Mouse (Mus musculus) erythroid progenitor cell, adult 5-6 weeks (primary cell): ENCODE data around the gene Dnah3. TPM values are rescaled to one million over a fixed set of nuclear protein-coding genes. Genes with fewer than 3 reads are reported as not detected.

ENCODE experiments used
- ATAC-seq: replicated peaks from 2 replicates; pipeline ENCODE4 v1.8.0; 2016; ENCODE audit warnings: moderate number of reproducible peaks, mild to moderate bottlenecking, moderate TSS enrichment, inconsistent platforms; ENCODE audit not compliant: poor library complexity, low FRiP score, severe bottlenecking
- total RNA-seq, 2 experiments: library from RNA; stranded (forward) in 1 of 2; stranded (reverse) in 1 of 2; fragments of 150-400 nt in 1 of 2; fragments of 186-747, 209-891 nt in 1 of 2; gene quantifications; 2 replicates each; pipeline versions ENCODE4 v1.2.3 to v1.2.4; 2015 to 2017; ENCODE audit warnings: low replicate concordance in 2 of 2

Dnah3 gene
- total RNA-seq, 2 experiments from 2014 or later, result not detected

- no peak for ATAC-seq
Measured at GRCm38 (mm10) chr7:119959491-119959890, 135.6 kb downstream of the Dnah3 start.

GRCm38 (mm10) chr7:119959091-119959490 lies 136.0 kb downstream of the Dnah3 start:
- no peak for ATAC-seq

- ATAC-seq, result no peak
Measured at GRCm38 (mm10) chr7:119957421-119957820, 137.7 kb downstream of the Dnah3 start.

- no peak for ATAC-seq
Measured at GRCm38 (mm10) chr7:119954047-119954446, 141.0 kb downstream of the Dnah3 start.

GRCm38 (mm10) chr7:119941569-119941968 lies 153.5 kb downstream of the Dnah3 start:
- no peak for ATAC-seq

GRCm38 (mm10) chr7:119937036-119937435 lies 158.0 kb downstream of the Dnah3 start:
- no peak for ATAC-seq

- no peak for ATAC-seq
Measured at GRCm38 (mm10) chr7:119936321-119936720, 158.8 kb downstream of the Dnah3 start.

GRCm38 (mm10) chr7:119928783-119929440 lies 166.2 kb downstream of the Dnah3 start:
- no peak for ATAC-seq

GRCm38 (mm10) chr7:119921054-119921453 lies 174.0 kb downstream of the Dnah3 start:
- no peak for ATAC-seq

- ATAC-seq, result no peak
Measured at GRCm38 (mm10) chr7:119920457-119920856, 174.6 kb downstream of the Dnah3 start.

GRCm38 (mm10) chr7:119911727-119912126 lies 183.4 kb downstream of the Dnah3 start:
- ATAC-seq, result no peak

GRCm38 (mm10) chr7:119906523-119907215 lies 188.4 kb downstream of the Dnah3 start:
- ATAC-seq, result no peak

- ATAC-seq, result no peak
Measured at GRCm38 (mm10) chr7:119899386-119900057, 195.6 kb downstream of the Dnah3 start.

GRCm38 (mm10) chr7:119898247-119898856 lies 196.7 kb downstream of the Dnah3 start:
- no peak for ATAC-seq

- ATAC-seq, result no peak
Measured at GRCm38 (mm10) chr7:119897521-119898109, 197.5 kb downstream of the Dnah3 start.

GRCm38 (mm10) chr7:119895639-119896512 lies 199.2 kb downstream of the Dnah3 start, which contains the start of the genes Lyrm1 and Dcun1d3:
Lyrm1 (plus strand) TSS chr7:119895861.
Dcun1d3 (minus strand) TSS chr7:119896298.
- peak; percentile 99 for ATAC-seq

GRCm38 (mm10) chr7:119894818-119895544 lies 200.1 kb downstream of the Dnah3 start:
- no peak for ATAC-seq

GRCm38 (mm10) chr7:119892742-119893141 lies 202.3 kb downstream of the Dnah3 start:
- ATAC-seq, result no peak
